Mouse (Mus musculus) gastrocnemius, adult 2 months (tissue): ENCODE measurements around the gene Lrr1. TPM values are rescaled to one million over a fixed set of nuclear protein-coding genes. Genes with fewer than 3 reads are reported as not detected.
A peak's percentile ranks its signal among the peaks of the same experiment; 100 is the strongest.

Experiments
- DNase-seq: peaks from one replicate; pipeline ENCODE4 v3.0.0; 2022
- H3K27ac ChIP-seq: fragments of 200-600 bp; 2 replicates; pipeline ENCODE4 v1.8.1; 2022; ENCODE audit warnings: mild to moderate bottlenecking
- H3K4me3 ChIP-seq: fragments of 200-600 bp; 2 replicates; pipeline ENCODE4 v1.8.1; 2022; ENCODE audit warnings: mild to moderate bottlenecking, moderate library complexity
- CTCF ChIP-seq: fragments of 200-600 bp; IDR thresholded peaks from 2 replicates; pipeline ENCODE4 v1.8.1; 2022; ENCODE audit warnings: antibody characterized with exemption, mild to moderate bottlenecking, moderate library complexity
- intact Hi-C: fragments of 180-260 bp; cut with DNase I; formaldehyde crosslinking; loops from one replicate; pipeline ENCODE4 v1.15.1; 2025
- long read RNA-seq, 2 experiments: library from polyadenylated mRNA; stranded (forward); transcript quantifications; one replicate each; pipeline ENCODE4 v2.0.0; 2021
- total RNA-seq, 2 experiments: library from RNA; stranded (reverse); gene quantifications; 2 replicates each; pipeline ENCODE4 v1.2.3; 2021

Lrr1 gene
- total RNA-seq: not detected
- long read RNA-seq, experiment 1: 0 reads
- long read RNA-seq, experiment 2: 0 reads

DNA sequence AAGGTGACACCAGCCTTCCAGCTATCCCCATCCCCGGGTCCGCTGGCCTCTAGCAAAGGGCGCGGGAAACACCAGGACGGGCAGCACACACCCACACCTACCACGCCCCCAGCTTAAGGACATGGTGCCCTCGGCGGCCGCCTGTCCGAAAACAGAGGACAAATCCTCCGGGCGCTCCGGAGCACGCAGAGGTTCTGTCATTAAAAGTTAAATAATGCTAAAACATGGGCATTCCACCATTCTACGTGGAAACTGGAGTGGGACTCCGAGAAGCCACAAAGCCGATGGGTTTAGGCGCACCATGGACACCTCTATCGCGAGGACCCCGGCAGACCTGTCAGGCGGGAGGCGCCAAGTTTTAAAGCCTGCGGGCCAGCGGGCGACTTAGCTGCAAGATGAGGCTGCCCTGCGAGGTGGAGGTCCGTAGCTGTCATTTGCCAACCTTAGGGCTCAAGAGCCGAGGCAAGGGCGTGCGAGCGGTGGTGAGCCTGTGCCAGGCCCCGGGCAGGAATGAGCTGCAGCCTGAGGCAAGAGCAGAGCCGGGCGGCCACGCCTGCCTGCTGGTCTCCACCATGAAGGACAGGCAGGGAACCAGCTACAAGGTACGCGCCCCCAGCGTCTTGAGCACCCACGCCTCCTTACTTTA, at the start of gene Lrr1:
Lrr1 (plus strand) TSS at position 354 of the 646 bp plus-strand sequence.
- Histone ChIP-seq H3K4me3 (peak within 1 kb of the TSS; percentile 81), H3K27ac (peak within 1 kb of the TSS; percentile 96)
- intact Hi-C loops: no loop called here
- no peak for TF ChIP-seq CTCF
- peak; percentile 91 for DNase-seq

GRCm38 (mm10) chr12:69119908-69120307, 48.7 kb upstream of the Lrr1 start:
- intact Hi-C loops: no loop called here
- TF ChIP-seq CTCF: no peak
- no peak overlapping the region for H3K27ac ChIP-seq
- H3K4me3 ChIP-seq: no peak overlapping the region
- no peak for DNase-seq

GRCm38 (mm10) chr12:69122801-69123200, 45.8 kb upstream of the Lrr1 start:
- no peak overlapping the region for H3K27ac ChIP-seq
- no peak for DNase-seq
- intact Hi-C loops: no loop called here
- no peak for TF ChIP-seq CTCF
- no peak overlapping the region for H3K4me3 ChIP-seq

DNA sequence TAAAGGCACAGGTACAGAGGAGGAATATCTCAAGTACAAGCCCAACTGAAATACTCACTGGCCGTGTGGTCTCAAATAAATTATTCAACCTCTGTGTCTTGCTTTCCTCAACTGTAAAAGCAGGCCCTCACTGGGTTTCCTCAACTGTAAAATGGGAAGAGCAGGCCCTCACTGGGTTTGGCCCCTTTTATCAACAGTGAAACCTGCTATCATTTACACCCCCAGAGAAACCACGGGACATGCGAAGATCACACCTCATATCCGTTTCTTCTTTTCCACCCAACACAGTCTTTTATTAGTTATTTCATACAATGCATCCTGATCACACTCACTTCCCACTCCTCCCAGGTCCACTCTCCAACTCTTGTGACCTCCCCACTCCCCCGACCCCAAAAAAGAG, 43.5 kb upstream of the Lrr1 start:
- H3K4me3 ChIP-seq: no peak overlapping the region
- DNase-seq: no peak
- intact Hi-C loops: no loop called here
- no peak overlapping the region for H3K27ac ChIP-seq
- no peak for TF ChIP-seq CTCF

DNA sequence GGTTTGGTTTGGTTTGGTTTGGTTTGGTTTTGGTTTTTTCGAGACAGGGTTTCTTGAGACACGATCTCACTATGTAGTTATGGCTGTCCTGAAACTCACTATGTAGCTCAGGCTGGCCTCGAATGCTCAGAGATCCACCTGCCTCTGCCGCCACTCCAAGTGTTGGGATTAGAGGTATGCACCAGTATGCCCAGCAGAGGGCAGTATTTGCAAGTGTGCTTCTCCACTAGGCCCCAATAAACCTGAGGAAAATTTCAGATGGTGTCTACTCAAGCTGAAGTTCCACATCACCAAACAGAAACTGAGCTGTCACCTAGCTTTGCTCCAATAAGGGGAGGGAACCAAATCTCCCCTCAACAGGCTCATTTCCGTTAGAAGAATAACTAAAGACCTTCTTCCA, 41.4 kb upstream of the Lrr1 start:
- no peak overlapping the region for H3K4me3 ChIP-seq
- no peak overlapping the region for H3K27ac ChIP-seq
- intact Hi-C loops: no loop called here
- peak; percentile 61 for TF ChIP-seq CTCF
- peak; percentile 19 for DNase-seq

GRCm38 (mm10) chr12:69127626-69128025, 41.0 kb upstream of the Lrr1 start:
- TF ChIP-seq CTCF: no peak

GRCm38 (mm10) chr12:69129634-69130310, 38.8 kb upstream of the Lrr1 start:
- DNase-seq: no peak
- intact Hi-C loops: no loop called here
- TF ChIP-seq CTCF: no peak
- H3K27ac ChIP-seq: no peak overlapping the region
- peak overlapping the region; percentile 37 for H3K4me3 ChIP-seq

More at GRCm38 (mm10) chr12:69127626-69128025, 41.0 kb upstream of the Lrr1 start:
- no peak for DNase-seq
- H3K27ac ChIP-seq: no peak overlapping the region
- intact Hi-C loops: no loop called here
- H3K4me3 ChIP-seq: no peak overlapping the region

DNA sequence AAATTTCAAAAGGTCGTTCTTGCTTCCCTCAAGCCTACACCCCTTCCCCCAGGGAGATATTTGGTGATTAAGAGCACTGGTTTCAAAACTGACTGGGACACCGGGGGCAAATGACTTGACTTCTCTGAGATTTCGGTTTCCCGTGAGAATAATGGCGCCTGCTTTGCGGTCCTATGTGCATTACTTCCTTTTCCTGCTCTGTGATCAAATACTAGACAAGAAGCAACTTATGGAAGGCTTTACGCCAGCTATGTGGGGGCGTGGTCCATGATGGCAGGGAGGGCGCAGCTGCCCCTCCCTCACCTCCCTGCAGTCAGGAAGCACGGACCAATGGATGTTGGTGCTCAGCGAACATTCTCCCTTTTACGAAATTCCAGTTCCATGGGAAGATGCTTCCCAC, 38.1 kb upstream of the Lrr1 start:
- H3K4me3 ChIP-seq: peak overlapping the region; percentile 37; the same call in 1 of the 2 replicates
- TF ChIP-seq CTCF: no peak

DNA sequence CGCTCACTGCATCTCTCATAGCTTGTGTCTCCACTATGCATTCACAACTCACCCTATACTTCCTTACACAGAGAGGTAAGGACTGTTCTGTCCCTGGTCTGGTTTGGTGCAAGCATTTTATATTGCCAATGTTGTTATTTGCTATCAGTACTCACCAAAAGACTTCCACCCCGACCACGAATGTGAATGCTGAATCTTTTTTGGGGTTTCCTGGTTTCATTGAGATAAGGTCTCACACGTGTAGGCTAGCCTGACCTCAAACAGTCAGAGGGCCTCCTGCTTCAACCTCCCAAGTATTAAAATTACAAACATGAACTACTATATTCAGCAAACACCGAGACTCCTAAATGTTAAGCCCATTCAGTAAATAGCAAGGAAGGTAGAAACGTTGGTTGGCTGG, 37.3 kb upstream of the Lrr1 start:
- Histone ChIP-seq H3K27ac (no peak overlapping the region), H3K4me3 (no peak overlapping the region)
- DNase-seq: no peak
- no peak for TF ChIP-seq CTCF
- intact Hi-C loops: no loop called here

More for the DNA sequence above, 38.1 kb upstream of the Lrr1 start:
- no peak for DNase-seq
- no peak overlapping the region for H3K27ac ChIP-seq
- intact Hi-C loops: no loop called here

DNA sequence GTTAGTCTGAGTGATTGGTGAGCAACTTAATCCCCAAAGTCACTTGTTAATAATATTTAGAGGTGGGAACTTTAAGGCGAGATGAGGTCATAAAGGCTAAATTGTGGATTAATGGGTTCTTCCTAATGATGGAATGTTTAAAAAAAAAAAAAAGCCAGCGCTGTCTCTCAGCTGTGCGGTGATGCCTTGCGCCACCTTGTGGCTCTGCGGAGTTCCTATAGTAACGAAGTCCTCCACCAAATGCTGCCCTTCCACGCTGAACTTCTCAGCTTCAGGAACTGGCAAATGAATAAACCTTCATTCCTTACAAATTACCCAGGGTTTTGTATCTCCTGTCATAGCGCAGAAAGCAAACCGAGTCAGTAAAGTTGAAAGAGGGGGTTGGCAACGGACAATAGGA, 36.6 kb upstream of the Lrr1 start:
- H3K4me3 ChIP-seq: no peak overlapping the region
- DNase-seq: peak; percentile 37
- H3K27ac ChIP-seq: no peak overlapping the region
- intact Hi-C loops: no loop called here
- TF ChIP-seq CTCF: peak; percentile 71

DNA sequence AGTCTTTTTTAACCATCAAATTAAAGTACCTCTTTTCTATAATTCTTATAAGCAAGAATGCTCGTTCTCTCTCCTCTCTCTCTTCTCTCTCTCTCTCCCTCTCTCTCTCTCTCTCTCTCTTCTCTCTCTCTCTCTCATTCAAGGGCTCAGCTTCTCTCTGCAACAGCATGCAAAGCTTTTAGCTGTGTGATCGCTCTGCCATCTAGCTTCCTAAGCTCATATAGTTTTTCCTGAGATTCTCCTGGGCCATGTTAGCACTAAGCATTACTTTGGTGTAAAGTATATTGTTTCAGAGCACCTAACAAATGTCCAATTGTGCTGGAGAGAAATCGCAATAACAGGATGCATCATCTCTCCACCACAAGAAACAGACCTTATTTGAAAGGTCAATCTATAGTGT, 29.4 kb upstream of the Lrr1 start:
- TF ChIP-seq CTCF: no peak
- no peak overlapping the region for H3K27ac ChIP-seq
- no peak for DNase-seq
- H3K4me3 ChIP-seq: no peak overlapping the region
- intact Hi-C loops: no loop called here

- TF ChIP-seq CTCF: no peak
- Histone ChIP-seq H3K4me3 (no peak overlapping the region), H3K27ac (no peak overlapping the region)
- intact Hi-C loops: no loop called here
- no peak for DNase-seq
These were observed 28.8 kb upstream of the Lrr1 start for GRCm38 (mm10) chr12:69139841-69140240.

GRCm38 (mm10) chr12:69143460-69143859, 25.2 kb upstream of the Lrr1 start:
- no peak for DNase-seq
- H3K27ac ChIP-seq: no peak overlapping the region
- intact Hi-C loops: no loop called here
- no peak overlapping the region for H3K4me3 ChIP-seq
- TF ChIP-seq CTCF: no peak
